Mouse (Mus musculus): ENCODE measurements around the gene Rabgap1l.

DNA sequence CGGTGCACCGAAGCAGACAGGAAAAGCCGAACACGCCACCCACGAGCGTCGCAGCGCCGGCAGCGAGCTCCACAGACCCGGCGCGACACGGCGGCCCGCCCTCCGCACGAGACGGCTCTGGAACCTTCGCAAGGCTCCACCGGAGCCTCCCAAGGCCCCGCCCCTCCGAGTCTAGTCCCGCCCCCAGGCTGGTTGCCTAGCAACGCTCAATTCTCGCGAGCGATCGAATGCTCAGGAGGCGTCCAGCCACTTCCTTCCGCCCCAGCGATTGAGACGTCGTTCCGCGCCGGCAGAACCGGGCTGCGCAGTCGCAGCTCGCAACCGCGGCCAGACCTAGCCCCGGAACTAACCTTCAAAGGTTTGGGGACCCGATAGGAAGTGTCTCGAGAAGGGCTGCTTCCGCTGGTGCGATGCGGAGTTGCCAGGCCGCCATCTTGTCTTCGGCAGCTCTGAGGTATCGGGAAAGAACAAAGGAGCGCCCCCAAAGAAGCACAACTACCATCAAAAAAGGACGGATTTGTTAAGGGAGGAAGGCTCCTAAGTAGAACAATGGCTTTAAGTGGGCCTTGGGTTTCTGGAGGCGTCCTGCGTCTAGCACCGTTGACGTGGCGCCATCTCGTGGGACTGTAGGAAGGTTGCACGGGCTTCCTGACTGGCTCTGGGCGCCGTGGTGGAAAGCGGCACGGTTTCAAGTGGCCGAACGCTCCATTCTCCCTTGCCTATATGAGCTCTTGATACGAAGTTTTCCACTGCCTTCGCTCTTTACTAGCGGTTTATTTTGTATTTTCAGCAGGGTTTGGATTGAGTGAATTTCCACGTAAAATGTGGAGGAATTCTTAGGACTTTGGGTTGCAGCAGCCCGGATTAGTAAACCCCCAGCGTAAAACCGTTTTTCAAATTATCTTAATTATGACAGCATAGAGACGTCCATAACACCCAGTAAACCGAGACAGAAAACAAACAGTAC is 580.0 kb downstream of the Rabgap1l start, which contains the start of gene Cacybp:
- peak; percentile 81 for TF ChIP-seq CTCF (conservative IDR thresholded peaks at IDR 0.05; ENCODE audit: insufficient read depth, insufficient read length, low read depth, low read length)
- peak; percentile 68 for TF ChIP-seq POLR2A (IDR thresholded peaks at IDR 0.05; ENCODE audit: low read depth, low read length)
